Mouse (Mus musculus): ENCODE data around the gene Gm3448. TPM values are rescaled to one million over a fixed set of nuclear protein-coding genes. Genes with fewer than 3 reads are reported as not detected.
"Not testable (repeated sequence)": the region's sequence is repeated elsewhere in the genome, so short reads cannot be mapped to it uniquely, and the experiment has no call there.

Gm3448 gene
- total and polyA plus RNA-seq, 3 experiments: 0.51 to 4.7 (median 4.6) TPM

DNA sequence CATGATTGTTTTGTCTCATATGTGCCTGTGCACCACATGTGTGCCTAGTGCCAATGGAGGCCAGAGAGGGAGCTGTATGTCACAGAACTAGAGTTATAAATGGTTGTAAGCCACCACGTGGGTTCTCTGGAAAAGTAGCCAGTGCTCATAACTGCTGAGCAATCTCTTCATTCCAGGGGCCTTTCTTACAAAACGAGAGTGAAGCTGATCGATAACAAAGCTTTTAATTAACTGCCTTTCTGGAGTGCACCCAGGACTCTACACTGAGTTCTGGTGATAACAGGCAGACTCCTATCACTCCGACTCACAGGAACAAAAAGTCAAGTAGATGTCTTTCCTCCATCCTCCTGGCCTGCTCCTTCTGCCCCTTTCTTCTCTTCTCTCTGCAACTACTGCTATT, 9.9 kb downstream of the Gm3448 start:
- DNase-seq: not testable (repeated sequence)

DNA sequence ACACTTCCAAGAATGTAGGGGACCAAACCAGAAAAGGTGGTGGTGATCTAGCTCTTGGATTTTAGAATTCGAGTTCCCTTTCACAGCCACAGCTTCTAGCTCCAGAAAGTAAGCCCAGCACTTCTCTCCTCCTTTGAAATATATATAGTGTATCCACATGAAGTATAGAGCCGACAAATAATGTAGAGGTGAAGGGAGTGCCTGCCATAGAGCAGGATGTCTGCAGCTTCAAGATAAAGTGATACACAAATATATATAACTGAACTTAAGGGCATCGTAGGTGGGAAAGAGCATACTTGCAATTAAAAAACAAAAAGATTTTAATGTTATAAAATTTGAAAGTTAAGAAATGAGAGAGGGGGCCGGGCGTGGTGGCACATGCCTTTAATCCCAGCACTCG, 15.8 kb downstream of the Gm3448 start:
- DNase-seq: not testable (repeated sequence)

DNA sequence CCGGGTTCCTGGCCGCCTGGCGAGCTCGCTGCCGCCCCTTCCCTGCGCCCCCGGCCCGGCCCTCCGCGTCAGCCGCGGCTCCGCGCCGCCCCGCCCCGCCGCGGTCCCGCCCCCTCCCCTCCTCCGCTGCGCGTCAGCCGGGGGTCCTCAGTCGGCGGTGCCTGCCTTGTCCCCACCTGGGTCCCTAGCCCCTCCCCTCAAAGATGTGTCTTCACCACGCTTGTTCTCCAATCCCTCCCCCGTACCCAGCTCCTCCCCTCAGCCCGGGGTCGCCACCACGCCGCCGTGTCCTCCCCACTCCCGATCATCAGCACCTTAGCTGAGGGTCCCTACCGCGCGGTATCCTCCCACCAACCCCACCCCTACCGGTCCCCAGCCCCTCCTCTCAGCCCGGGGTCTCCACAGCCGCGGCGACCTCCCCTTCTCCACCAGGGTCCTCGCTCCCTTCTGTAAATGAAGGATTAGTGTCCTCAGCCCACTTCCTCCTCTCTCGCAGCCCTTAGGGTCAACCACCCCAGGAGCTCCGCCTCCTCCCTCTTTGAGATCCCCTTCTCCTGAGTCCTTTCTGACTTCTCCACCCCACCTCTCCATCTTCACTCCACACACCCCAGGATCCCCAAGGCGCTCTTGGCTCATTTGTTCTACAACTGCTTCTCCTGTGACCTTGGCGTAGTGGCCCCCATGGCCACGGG, 16.7 kb downstream of the Gm3448 start:
- not testable (repeated sequence) for DNase-seq

DNA sequence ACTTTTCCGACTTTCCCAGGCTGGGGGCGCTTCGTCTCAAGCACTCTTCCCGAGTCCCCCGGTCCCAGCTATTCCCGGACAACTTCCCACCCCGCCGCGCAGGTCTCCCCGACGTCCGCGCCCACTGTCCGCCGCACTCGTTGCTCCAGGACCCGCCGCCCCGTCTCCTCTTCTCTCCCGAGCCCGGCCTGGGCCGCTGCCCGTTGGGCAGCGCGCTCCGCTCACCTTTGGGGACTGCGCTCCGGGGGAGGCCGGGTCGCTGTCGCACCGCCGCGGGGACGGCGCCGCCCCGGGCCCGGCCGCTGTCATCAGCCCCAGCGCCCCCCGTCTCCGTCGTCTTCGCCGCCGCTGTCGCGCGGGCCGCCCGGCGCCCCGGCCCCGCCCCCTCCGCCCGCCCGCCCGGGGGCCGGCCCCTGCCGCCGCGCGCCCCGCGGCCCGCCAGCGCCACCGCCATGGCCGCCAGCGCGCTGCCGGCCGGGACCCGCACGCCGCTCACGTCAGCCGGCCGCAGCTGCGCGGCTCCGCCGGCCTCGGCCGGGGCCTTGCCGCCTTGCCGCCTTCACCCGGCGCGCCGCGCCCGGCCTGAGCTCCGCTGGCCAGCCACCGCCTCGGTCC, 17.4 kb downstream of the Gm3448 start:
- not testable (repeated sequence) for DNase-seq

DNA sequence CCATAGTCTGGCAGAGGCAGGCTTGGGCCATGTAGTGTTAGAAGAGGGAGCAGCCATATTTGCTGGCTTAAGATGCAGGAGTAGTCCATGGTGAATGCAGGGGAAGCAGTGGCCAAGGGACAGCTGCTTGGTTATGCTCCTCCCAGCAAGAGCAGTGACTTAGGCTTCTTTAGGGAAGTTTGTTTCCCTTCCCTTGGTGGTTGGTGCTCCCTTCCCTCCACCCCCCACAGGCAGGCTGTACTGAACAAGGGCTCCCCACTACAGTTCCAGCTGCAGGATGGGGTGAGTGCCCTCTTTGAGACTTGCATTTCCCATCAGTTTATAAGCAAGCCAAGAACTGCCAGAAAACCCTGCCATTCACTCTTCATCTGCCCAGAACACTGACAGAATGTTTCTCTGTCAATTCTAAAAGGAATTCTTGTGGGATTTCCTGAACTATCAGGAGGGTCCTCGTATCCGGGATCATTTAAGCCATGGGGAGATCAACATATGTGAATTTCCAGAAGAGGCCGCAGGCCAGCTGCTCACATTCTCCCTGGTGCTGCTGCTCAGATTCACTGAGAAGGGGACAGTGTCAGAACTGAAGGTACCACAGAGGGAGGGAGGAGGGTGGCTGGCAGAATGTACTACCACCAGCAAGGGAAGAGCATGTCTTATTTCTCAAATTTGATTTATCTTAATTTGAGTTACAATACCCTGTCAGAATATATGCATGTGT, 19.7 kb downstream of the Gm3448 start:
- peak; percentile 15 for DNase-seq

DNA sequence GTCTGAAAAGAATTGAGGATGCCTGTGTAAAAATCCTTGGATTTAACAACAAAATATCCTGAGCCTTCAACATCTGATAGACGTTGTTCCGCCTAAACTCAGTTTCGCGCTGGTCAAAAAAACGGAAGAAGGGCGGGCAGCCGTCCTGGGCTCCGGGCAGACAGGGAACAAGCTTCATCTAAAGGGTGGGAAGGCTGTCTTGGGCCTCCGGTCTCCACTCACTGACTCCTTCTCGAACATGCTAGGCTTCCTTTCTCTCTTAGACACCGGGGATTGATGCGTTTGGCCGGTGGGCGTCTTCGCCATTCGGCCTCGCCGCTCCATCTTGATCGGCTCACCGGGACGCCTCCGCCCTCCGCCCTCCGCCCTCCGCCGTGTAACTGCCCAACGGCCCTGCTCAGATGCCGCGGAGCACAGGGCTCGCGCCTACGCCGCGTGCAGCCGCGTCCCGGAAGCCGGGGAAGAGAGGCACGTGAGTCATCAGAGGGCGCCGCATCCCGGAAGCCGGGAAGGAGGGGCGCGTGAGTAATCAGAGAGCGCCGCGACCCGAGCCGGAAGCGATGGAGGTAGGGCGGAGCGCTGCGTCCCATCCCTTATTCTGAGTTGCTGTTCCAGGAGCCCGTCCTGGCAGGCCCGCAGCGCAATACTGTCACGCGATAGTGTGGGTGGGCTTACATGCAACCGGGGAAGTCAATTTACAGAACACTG, 31.5 kb downstream of the Gm3448 start, which contains the start of gene Gm3435:
Gene Gm3435, plus strand, starts transcription at position 471 of the 708 bp plus-strand sequence.
- not testable (repeated sequence) for DNase-seq

DNA sequence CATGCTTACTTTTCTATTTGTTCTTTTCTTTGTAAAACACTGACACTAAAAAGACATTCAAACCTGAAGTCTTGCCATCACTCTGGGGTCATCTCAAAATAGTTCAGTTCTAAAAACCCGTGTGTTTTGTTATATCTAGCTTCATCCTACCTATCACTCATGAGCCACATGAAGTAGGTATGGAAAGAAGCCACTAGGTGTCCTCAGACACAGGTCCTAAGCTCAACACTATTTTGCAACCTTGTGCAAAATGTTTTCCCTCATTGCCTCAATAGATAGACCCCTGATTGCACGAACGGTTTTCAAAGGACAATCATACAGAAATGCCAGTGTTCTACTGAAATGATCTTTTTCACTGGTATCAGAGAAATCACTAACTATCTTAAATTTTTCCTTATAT, 32.2 kb downstream of the Gm3448 start:
- not testable (repeated sequence) for DNase-seq

DNA sequence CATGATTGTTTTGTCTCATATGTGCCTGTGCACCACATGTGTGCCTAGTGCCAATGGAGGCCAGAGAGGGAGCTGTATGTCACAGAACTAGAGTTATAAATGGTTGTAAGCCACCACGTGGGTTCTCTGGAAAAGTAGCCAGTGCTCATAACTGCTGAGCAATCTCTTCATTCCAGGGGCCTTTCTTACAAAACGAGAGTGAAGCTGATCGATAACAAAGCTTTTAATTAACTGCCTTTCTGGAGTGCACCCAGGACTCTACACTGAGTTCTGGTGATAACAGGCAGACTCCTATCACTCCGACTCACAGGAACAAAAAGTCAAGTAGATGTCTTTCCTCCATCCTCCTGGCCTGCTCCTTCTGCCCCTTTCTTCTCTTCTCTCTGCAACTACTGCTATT, 41.3 kb downstream of the Gm3448 start:
- DNase-seq: not testable (repeated sequence)

DNA sequence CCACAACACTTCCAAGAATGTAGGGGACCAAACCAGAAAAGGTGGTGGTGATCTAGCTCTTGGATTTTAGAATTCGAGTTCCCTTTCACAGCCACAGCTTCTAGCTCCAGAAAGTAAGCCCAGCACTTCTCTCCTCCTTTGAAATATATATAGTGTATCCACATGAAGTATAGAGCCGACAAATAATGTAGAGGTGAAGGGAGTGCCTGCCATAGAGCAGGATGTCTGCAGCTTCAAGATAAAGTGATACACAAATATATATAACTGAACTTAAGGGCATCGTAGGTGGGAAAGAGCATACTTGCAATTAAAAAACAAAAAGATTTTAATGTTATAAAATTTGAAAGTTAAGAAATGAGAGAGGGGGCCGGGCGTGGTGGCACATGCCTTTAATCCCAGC, 47.2 kb downstream of the Gm3448 start:
- DNase-seq: not testable (repeated sequence)

DNA sequence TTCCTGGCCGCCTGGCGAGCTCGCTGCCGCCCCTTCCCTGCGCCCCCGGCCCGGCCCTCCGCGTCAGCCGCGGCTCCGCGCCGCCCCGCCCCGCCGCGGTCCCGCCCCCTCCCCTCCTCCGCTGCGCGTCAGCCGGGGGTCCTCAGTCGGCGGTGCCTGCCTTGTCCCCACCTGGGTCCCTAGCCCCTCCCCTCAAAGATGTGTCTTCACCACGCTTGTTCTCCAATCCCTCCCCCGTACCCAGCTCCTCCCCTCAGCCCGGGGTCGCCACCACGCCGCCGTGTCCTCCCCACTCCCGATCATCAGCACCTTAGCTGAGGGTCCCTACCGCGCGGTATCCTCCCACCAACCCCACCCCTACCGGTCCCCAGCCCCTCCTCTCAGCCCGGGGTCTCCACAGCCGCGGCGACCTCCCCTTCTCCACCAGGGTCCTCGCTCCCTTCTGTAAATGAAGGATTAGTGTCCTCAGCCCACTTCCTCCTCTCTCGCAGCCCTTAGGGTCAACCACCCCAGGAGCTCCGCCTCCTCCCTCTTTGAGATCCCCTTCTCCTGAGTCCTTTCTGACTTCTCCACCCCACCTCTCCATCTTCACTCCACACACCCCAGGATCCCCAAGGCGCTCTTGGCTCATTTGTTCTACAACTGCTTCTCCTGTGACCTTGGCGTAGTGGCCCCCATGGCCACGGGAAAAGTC, 48.1 kb downstream of the Gm3448 start:
- DNase-seq: not testable (repeated sequence)

DNA sequence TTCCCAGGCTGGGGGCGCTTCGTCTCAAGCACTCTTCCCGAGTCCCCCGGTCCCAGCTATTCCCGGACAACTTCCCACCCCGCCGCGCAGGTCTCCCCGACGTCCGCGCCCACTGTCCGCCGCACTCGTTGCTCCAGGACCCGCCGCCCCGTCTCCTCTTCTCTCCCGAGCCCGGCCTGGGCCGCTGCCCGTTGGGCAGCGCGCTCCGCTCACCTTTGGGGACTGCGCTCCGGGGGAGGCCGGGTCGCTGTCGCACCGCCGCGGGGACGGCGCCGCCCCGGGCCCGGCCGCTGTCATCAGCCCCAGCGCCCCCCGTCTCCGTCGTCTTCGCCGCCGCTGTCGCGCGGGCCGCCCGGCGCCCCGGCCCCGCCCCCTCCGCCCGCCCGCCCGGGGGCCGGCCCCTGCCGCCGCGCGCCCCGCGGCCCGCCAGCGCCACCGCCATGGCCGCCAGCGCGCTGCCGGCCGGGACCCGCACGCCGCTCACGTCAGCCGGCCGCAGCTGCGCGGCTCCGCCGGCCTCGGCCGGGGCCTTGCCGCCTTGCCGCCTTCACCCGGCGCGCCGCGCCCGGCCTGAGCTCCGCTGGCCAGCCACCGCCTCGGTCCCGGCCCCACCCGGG, 48.7 kb downstream of the Gm3448 start:
- DNase-seq: not testable (repeated sequence)

DNA sequence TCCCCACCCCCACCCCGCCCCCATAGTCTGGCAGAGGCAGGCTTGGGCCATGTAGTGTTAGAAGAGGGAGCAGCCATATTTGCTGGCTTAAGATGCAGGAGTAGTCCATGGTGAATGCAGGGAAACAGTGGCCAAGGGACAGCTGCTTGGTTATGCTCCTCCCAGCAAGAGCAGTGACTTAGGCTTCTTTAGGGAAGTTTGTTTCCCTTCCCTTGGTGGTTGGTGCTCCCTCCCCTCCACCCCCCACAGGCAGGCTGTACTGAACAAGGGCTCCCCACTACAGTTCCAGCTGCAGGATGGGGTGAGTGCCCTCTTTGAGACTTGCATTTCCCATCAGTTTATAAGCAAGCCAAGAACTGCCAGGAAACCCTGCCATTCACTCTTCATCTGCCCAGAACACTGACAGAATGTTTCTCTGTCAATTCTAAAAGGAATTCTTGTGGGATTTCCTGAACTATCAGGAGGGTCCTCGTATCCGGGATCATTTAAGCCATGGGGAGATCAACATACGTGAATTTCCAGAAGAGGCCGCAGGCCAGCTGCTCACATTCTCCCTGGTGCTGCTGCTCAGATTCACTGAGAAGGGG, 51.1 kb downstream of the Gm3448 start:
- not testable (repeated sequence) for DNase-seq

DNA sequence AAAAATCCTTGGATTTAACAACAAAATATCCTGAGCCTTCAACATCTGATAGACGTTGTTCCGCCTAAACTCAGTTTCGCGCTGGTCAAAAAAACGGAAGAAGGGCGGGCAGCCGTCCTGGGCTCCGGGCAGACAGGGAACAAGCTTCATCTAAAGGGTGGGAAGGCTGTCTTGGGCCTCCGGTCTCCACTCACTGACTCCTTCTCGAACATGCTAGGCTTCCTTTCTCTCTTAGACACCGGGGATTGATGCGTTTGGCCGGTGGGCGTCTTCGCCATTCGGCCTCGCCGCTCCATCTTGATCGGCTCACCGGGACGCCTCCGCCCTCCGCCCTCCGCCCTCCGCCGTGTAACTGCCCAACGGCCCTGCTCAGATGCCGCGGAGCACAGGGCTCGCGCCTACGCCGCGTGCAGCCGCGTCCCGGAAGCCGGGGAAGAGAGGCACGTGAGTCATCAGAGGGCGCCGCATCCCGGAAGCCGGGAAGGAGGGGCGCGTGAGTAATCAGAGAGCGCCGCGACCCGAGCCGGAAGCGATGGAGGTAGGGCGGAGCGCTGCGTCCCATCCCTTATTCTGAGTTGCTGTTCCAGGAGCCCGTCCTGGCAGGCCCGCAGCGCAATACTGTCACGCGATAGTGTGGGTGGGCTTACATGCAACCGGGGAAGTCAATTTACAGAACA, 62.8 kb downstream of the Gm3448 start, which contains the start of the genes 9030025P20Rik and Gm3417:
Gene 9030025P20Rik, plus strand, starts transcription at position 107 of the 677 bp plus-strand sequence.
Gene Gm3417, minus strand, starts transcription at position 429 of the 677 bp plus-strand sequence.
- DNase-seq: not testable (repeated sequence)

DNA sequence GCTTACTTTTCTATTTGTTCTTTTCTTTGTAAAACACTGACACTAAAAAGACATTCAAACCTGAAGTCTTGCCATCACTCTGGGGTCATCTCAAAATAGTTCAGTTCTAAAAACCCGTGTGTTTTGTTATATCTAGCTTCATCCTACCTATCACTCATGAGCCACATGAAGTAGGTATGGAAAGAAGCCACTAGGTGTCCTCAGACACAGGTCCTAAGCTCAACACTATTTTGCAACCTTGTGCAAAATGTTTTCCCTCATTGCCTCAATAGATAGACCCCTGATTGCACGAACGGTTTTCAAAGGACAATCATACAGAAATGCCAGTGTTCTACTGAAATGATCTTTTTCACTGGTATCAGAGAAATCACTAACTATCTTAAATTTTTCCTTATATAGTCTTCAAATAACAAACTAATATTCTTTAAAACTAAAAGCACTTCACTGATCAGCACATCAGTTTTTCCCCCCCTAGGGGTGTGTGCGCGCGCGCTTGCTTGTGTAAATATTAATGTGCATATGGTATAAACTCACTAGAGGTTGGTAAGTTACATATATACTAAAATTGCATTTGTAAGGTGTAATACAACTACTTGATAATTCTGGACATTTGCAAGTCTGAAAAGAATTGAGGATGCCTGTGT, 63.5 kb downstream of the Gm3448 start:
- not testable (repeated sequence) for DNase-seq

DNA sequence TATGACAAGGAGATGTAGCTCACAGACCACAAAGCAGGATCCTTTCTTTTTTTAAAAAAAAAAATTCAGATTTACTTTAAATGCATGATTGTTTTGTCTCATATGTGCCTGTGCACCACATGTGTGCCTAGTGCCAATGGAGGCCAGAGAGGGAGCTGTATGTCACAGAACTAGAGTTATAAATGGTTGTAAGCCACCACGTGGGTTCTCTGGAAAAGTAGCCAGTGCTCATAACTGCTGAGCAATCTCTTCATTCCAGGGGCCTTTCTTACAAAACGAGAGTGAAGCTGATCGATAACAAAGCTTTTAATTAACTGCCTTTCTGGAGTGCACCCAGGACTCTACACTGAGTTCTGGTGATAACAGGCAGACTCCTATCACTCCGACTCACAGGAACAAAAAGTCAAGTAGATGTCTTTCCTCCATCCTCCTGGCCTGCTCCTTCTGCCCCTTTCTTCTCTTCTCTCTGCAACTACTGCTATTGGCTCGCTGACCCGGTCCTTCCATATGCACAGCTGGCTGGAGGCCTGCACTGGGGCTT, 72.9 kb downstream of the Gm3448 start:
- not testable (repeated sequence) for DNase-seq

DNA sequence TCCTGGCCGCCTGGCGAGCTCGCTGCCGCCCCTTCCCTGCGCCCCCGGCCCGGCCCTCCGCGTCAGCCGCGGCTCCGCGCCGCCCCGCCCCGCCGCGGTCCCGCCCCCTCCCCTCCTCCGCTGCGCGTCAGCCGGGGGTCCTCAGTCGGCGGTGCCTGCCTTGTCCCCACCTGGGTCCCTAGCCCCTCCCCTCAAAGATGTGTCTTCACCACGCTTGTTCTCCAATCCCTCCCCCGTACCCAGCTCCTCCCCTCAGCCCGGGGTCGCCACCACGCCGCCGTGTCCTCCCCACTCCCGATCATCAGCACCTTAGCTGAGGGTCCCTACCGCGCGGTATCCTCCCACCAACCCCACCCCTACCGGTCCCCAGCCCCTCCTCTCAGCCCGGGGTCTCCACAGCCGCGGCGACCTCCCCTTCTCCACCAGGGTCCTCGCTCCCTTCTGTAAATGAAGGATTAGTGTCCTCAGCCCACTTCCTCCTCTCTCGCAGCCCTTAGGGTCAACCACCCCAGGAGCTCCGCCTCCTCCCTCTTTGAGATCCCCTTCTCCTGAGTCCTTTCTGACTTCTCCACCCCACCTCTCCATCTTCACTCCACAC, 79.7 kb downstream of the Gm3448 start:
- DNase-seq: not testable (repeated sequence)

DNA sequence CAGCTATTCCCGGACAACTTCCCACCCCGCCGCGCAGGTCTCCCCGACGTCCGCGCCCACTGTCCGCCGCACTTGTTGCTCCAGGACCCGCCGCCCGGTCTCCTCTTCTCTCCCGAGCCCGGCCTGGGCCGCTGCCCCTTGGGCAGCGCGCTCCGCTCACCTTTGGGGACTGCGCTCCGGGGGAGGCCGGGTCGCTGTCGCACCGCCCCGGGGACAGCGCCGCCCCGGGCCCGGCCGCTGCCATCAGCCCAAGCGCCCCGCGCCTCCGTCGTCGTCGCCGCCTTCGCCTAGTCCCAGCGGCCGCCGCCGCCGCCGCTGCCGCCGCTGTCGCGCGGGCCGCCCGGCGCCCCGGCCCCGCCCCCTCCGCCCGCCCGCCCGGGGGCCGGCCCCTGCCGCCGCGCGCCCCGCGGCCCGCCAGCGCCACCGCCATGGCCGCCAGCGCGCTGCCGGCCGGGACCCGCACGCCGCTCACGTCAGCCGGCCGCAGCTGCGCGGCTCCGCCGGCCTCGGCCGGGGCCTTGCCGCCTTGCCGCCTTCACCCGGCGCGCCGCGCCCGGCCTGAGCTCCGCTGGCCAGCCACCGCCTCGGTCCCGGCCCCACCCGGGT, 80.3 kb downstream of the Gm3448 start, which contains the start of gene Phf10:
Gene Phf10, minus strand, starts transcription at position 323 of the 606 bp plus-strand sequence.
- DNase-seq: peak; percentile 75

DNA sequence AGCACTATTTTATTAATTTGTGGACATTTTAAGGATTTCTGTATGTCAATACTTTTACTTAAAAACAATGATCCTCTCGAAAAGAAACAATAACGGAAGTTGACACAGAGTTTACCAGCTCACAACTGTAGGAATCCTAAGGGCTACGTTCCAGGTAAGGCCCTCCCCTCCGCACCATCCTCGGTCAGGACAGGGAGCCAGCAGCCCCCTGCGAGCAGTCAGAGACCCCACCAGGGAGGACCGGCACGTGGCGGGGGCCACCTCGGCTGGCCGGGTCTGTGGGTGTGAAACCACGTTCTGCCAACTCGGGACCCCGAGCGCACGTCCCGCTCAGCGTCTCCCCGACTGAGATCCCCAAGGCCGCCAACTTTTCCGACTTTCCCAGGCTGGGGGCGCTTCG, 80.8 kb downstream of the Gm3448 start:
- no peak for DNase-seq

Measured in adrenal gland, adult 2 months (tissue).